ENCODE assay signal across 17 mouse cellular contexts in genomic region chr2:117124839-117125238, GRCm38 (mm10). TPM values are rescaled to one million over a fixed set of nuclear protein-coding genes. Genes with fewer than 3 reads are reported as not detected.
DNase-seq lines count a peak whose midpoint lies in the region; ATAC-seq and TF ChIP-seq lines count a peak whose summit lies in the region.
"Had no signal": no experiment of that assay in that cellular context is flagged by ENCODE, and none has a peak within 500 bp of the region (broad histone marks: within the 10 kb centered on the region; RNA-seq: fewer than 3 reads in every experiment).

No protein-coding gene starts in this region.

- TF ChIP-seq EP300 in stomach, postnatal 0 days (optimal IDR thresholded peaks at IDR 0.05) = no peak

- H3K36me3 ChIP-seq in kidney, postnatal 0 days (ENCODE audit: insufficient read depth, low read length) = no peaks in the 10 kb centered on the region
- H3K36me3 ChIP-seq in stomach, embryonic 14.5 days (ENCODE audit: control insufficient read depth, insufficient read depth, low read length) = no peaks in the 10 kb centered on the region
- no peaks in the 10 kb centered on the region for H3K36me3 ChIP-seq in stomach, postnatal 0 days (ENCODE audit: control insufficient read depth, insufficient read depth, low read length)
- H3K36me3 ChIP-seq in hindbrain, embryonic 14.5 days (replicated peaks; ENCODE audit: control insufficient read depth, insufficient read depth) = no peaks in the 10 kb centered on the region
- H3K36me3 ChIP-seq: heart, embryonic 15.5 days; kidney, embryonic 15.5 days; liver, embryonic 13.5 days had no signal

- no peak overlapping the region for H3K9ac ChIP-seq in kidney, postnatal 0 days (ENCODE audit: low read depth, low read length)
- H3K9ac ChIP-seq in stomach, embryonic 14.5 days (replicated peaks; ENCODE audit: low read depth, low read length) = no peak overlapping the region
- H3K9ac ChIP-seq in stomach, postnatal 0 days (ENCODE audit: low read length) = no peak overlapping the region
- no peak overlapping the region for H3K9ac ChIP-seq in hindbrain, embryonic 14.5 days
- H3K9ac ChIP-seq: heart, embryonic 15.5 days; kidney, embryonic 15.5 days; liver, embryonic 13.5 days had no signal

- TF ChIP-seq CTCF in kidney, postnatal 0 days (IDR thresholded peaks at IDR 0.05; ENCODE audit: low read depth) = no peak
- no peak for TF ChIP-seq CTCF in stomach, postnatal 0 days (IDR thresholded peaks at IDR 0.05; ENCODE audit: low read depth)

- no peak for ATAC-seq in kidney, postnatal 0 days (replicated peaks; ENCODE audit: low FRiP score, low read depth)
- ATAC-seq in stomach, embryonic 14.5 days (ENCODE audit: insufficient number of reproducible peaks, insufficient read depth, low FRiP score, low read depth) = no peak
- no peak for ATAC-seq in stomach, postnatal 0 days (ENCODE audit: low FRiP score, low TSS enrichment)
- no peak for ATAC-seq in hindbrain, embryonic 14.5 days (ENCODE audit: low FRiP score)
- ATAC-seq in megakaryocyte-erythroid progenitor cell, adult 5-6 weeks (replicated peaks; ENCODE audit: low FRiP score, low TSS enrichment, poor library complexity, severe bottlenecking) = no peak
- ATAC-seq: lung, postnatal 0 days had no signal

- H3K9me3 ChIP-seq in kidney, postnatal 0 days (replicated peaks; ENCODE audit: low read length) = no peaks in the 10 kb centered on the region
- no peaks in the 10 kb centered on the region for H3K9me3 ChIP-seq in stomach, embryonic 14.5 days (ENCODE audit: control insufficient read depth, low read depth, low read length)
- H3K9me3 ChIP-seq in stomach, postnatal 0 days (ENCODE audit: control insufficient read depth, low read length) = no peaks in the 10 kb centered on the region
- H3K9me3 ChIP-seq in hindbrain, embryonic 14.5 days (ENCODE audit: control insufficient read depth, low read length) = no peaks in the 10 kb centered on the region
- H3K9me3 ChIP-seq: heart, embryonic 15.5 days; kidney, embryonic 15.5 days; liver, embryonic 13.5 days; megakaryocyte, embryonic 14.5 days had no signal

- WGBS in kidney, postnatal 0 days = 61% methylated on average over 2 of the region's 2 CpGs
- 69% methylated on average over 2 of the region's 2 CpGs for WGBS in stomach, embryonic 14.5 days
- 61% methylated on average over 2 of the region's 2 CpGs for WGBS in stomach, postnatal 0 days
- 64% methylated on average over 2 of the region's 2 CpGs for WGBS in hindbrain, embryonic 14.5 days

- 0 out of 2 replicates have a peak, but pooled peaks cover 8% of the 10 kb centered on the region for H3K4me1 ChIP-seq in kidney, postnatal 0 days (replicated peaks; ENCODE audit: insufficient read depth, low read length)
- peaks cover 17% of the 10 kb centered on the region; the same call in 1 of the 2 replicates for H3K4me1 ChIP-seq in stomach, embryonic 14.5 days (ENCODE audit: control insufficient read depth, insufficient read depth, low read length)
- no peaks in the 10 kb centered on the region for H3K4me1 ChIP-seq in stomach, postnatal 0 days (replicated peaks; ENCODE audit: control insufficient read depth, insufficient read depth)
- H3K4me1 ChIP-seq in hindbrain, embryonic 14.5 days (replicated peaks; ENCODE audit: control insufficient read depth, insufficient read depth, low read length) = peaks cover 14% of the 10 kb centered on the region

- H3K4me3 ChIP-seq in kidney, postnatal 0 days (replicated peaks; ENCODE audit: low read depth, low read length) = no peak overlapping the region
- H3K4me3 ChIP-seq in stomach, embryonic 14.5 days (ENCODE audit: low read depth, low read length) = peak overlapping the region; percentile 0; the same call in 1 of the 2 replicates
- no peak overlapping the region for H3K4me3 ChIP-seq in stomach, postnatal 0 days (ENCODE audit: low read depth, low read length)
- no peak overlapping the region for H3K4me3 ChIP-seq in hindbrain, embryonic 14.5 days (replicated peaks; ENCODE audit: low read length)
- H3K4me3 ChIP-seq: heart, embryonic 15.5 days; kidney, embryonic 15.5 days; liver, embryonic 13.5 days; megakaryocyte, embryonic 14.5 days had no signal

- no peak for DNase-seq in kidney, postnatal 0 days (ENCODE audit: low spot score)
- DNase-seq in kidney, adult 11 months = no peak
- no peak for DNase-seq in stomach, postnatal 0 days (ENCODE audit: low spot score)
- DNase-seq in hindbrain, embryonic 14.5 days (ENCODE audit: low spot score) = no peak
- DNase-seq in cerebellum, postnatal 36 days = no peak
- DNase-seq: adrenal gland, postnatal 36 days; cerebellum, adult 9-11 months; liver, embryonic 13.5 days; right cerebral cortex, postnatal 4 days; thymus, adult 18-20 months had no signal

- H3K27me3 ChIP-seq in kidney, postnatal 0 days (ENCODE audit: insufficient read depth, low read length) = no peaks in the 10 kb centered on the region
- no peaks in the 10 kb centered on the region for H3K27me3 ChIP-seq in stomach, embryonic 14.5 days (ENCODE audit: control insufficient read depth, insufficient read depth, low read length)
- no peaks in the 10 kb centered on the region for H3K27me3 ChIP-seq in stomach, postnatal 0 days (ENCODE audit: control insufficient read depth, insufficient read depth, low read length)
- no peaks in the 10 kb centered on the region for H3K27me3 ChIP-seq in hindbrain, embryonic 14.5 days (ENCODE audit: control insufficient read depth, insufficient read depth, low read length)
- H3K27me3 ChIP-seq: CH12.LX; heart, embryonic 15.5 days; kidney, embryonic 15.5 days; liver, embryonic 13.5 days; megakaryocyte, embryonic 14.5 days had no signal

- no peak overlapping the region for H3K27ac ChIP-seq in kidney, postnatal 0 days
- no peak overlapping the region for H3K27ac ChIP-seq in stomach, embryonic 14.5 days (ENCODE audit: low read length)
- H3K27ac ChIP-seq in stomach, postnatal 0 days (replicated peaks) = no peak overlapping the region
- no peak overlapping the region for H3K27ac ChIP-seq in hindbrain, embryonic 14.5 days
- H3K27ac ChIP-seq: heart, embryonic 15.5 days; kidney, embryonic 15.5 days; liver, embryonic 13.5 days had no signal

- H3K4me2 ChIP-seq in kidney, postnatal 0 days (ENCODE audit: low read length) = peak overlapping the region; percentile 21; the same call in 1 of the 2 replicates
- no peak overlapping the region for H3K4me2 ChIP-seq in stomach, embryonic 14.5 days (replicated peaks; ENCODE audit: low read depth, low read length)
- no peak overlapping the region for H3K4me2 ChIP-seq in stomach, postnatal 0 days (replicated peaks; ENCODE audit: low read depth)
- H3K4me2 ChIP-seq in hindbrain, embryonic 14.5 days (replicated peaks) = peak overlapping the region; percentile 85
- H3K4me2 ChIP-seq: heart, embryonic 15.5 days; liver, embryonic 13.5 days had no signal

RNA-seq across cellular contexts. Expression of gene Spred1, which starts 3.7 kb away (rescaled TPM):
- polyA plus RNA-seq in kidney, postnatal 0 days (2015; fragmentation: Nextera tagmentation; extraction: Ambion mirVana) = 16.2 and 17.5 TPM in 2 replicates
- polyA plus RNA-seq in stomach, embryonic 14.5 days (2014; fragmentation: Nextera tagmentation; extraction: Ambion mirVana) = 18.0 and 19.1 TPM in 2 replicates
- 5.8 and 5.9 TPM in 2 replicates for polyA plus RNA-seq in stomach, postnatal 0 days (2015; fragmentation: Nextera tagmentation; extraction: Ambion mirVana)
- 22.7 and 23.4 TPM in 2 replicates for polyA plus RNA-seq in hindbrain, embryonic 14.5 days (2014; fragmentation: Nextera tagmentation; extraction: Ambion mirVana)
- 17.9 and 23.3 TPM in 2 replicates for total RNA-seq in megakaryocyte-erythroid progenitor cell, adult 5-6 weeks (2014; fragmentation: Nextera tagmentation)
- total RNA-seq in megakaryocyte-erythroid progenitor cell, adult 5-6 weeks (2017) = 25.8 and 43.1 TPM in 2 replicates

Comparison
In these comparisons a context has a peak if more than half of its experiments do, and no peak if none do; other contexts are left out.
1. H3K4me2 ChIP-seq: peak in kidney, postnatal 0 days (single experiment) and hindbrain, embryonic 14.5 days (single experiment); none in stomach, embryonic 14.5 days (single experiment) and stomach, postnatal 0 days (single experiment).